Mouse (Mus musculus): ENCODE results near the gene Hist1h3f. TPM values are rescaled to one million over a fixed set of nuclear protein-coding genes. Genes with fewer than 3 reads are reported as not detected.

The Hist1h3f gene
- polyA plus RNA-seq, 1 experiment from 2014 or later: 1.1 TPM

DNA sequence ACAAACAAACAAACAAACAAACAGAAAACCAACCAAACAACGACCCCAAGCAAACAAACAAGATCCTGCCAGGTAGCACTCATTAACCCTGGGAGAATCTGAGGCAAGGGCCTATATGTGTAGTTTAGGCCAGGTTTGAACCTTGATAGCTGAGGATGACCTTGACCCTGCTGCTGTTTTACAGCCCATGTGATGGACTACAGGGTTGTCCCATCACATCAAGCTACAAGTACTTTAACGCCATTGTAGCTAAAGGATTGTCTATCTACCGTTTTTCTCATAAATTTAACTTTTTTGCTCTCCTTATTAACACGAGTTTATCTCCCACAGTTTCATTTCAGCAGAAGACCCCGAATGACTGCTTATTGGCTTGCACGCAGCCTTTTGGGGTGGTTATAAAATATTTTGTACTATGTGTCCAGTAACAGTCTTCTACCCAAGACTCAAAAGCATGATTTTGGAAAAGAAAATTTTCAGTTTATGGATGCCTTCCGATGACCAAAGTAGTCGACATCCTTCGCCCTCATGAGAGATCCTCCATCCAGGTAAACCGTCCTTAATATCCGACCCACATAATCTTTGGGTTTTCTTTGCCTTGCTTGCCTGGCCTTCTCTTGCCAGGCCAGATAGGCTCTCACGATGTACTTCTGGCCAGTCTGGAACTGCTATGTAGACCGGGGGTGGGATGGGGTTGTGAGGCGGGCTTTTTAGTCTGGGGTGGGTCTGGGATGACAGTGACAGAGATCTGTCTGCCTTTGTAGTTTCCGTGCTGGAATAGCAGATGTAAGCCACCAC, 27.8 kb upstream of the Hist1h3f start:
- H3K27me3 ChIP-seq (ENCODE audit: control insufficient read depth, insufficient read depth, low read length): no peaks in the 10 kb centered on the region
- no peak overlapping the region for H3K27ac ChIP-seq (ENCODE audit: low read depth, low read length)
- H3K36me3 ChIP-seq (ENCODE audit: control insufficient read depth, insufficient read depth, low read length): no peaks in the 10 kb centered on the region
- peak overlapping the region; percentile 49 for H3K4me2 ChIP-seq (replicated peaks; ENCODE audit: low read depth, low read length)
- H3K9ac ChIP-seq (ENCODE audit: low read depth, low read length): peak overlapping the region; percentile 32; the same call in 1 of the 2 replicates
- no peaks in the 10 kb centered on the region for H3K9me3 ChIP-seq (ENCODE audit: control insufficient read depth, low read length)
- ATAC-seq (ENCODE audit: low FRiP score) (no peak), DNase-seq (ENCODE audit: low spot score) (no peak)
- H3K4me1 ChIP-seq (replicated peaks; ENCODE audit: control insufficient read depth, insufficient read depth, low read length): no peaks in the 10 kb centered on the region
- H3K4me3 ChIP-seq (ENCODE audit: low read depth, low read length): peak overlapping the region; percentile 40; the same call in 1 of the 2 replicates
- WGBS: 53% methylated on average over 15 of the region's 15 CpGs

DNA sequence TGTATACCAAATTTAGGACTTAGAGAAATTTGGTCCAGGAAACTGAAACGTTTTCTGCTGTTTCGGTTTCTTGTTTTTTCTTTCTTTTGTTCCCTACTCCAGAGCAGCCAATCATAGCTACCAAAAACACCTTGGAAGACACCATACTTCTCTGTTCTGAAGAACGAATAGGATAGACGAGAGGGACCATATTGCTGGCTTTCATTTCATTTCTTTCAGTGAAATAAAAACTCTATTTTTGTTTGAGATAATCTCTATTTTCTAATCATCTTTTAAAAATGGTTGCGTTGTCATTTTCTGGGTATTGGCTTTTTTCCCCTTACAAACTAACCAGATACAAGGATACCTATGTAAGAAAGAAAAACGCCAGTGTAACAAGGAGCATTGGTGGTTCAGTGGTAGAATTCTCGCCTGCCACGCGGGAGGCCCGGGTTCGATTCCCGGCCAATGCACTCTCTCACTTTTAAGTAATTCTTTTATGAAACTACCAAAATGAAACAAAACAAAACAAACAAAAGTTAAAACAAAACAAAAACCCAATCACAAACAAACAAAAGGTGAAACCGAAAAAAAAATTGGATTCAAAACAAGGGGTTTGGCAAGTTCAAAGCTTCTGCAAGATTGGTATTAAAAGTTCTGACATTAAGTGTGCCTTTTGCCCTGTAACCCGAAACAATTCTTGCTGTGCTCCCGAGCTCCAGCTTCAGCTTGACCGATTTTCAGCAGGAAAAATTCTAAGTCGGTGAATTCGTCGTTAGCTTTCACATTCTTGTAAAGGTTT, 26.8 kb upstream of the Hist1h3f start:
- H3K9me3 ChIP-seq (ENCODE audit: control insufficient read depth, low read length): no peaks in the 10 kb centered on the region
- peak overlapping the region; percentile 40 for H3K4me3 ChIP-seq (ENCODE audit: low read depth, low read length)
- peak overlapping the region; percentile 42 for H3K4me2 ChIP-seq (replicated peaks; ENCODE audit: low read depth, low read length)
- DNase-seq (ENCODE audit: low spot score) (peak; percentile 86), ATAC-seq (ENCODE audit: low FRiP score) (peak; percentile 76; the same call in 1 of the 2 replicates)
- no peak overlapping the region for H3K9ac ChIP-seq (ENCODE audit: low read depth, low read length)
- H3K4me1 ChIP-seq (replicated peaks; ENCODE audit: control insufficient read depth, insufficient read depth, low read length): no peaks in the 10 kb centered on the region
- no peaks in the 10 kb centered on the region for H3K36me3 ChIP-seq (ENCODE audit: control insufficient read depth, insufficient read depth, low read length)
- under 1% methylated on average over 19 of the region's 19 CpGs for WGBS
- no peak overlapping the region for H3K27ac ChIP-seq (ENCODE audit: low read depth, low read length)
- no peaks in the 10 kb centered on the region for H3K27me3 ChIP-seq (ENCODE audit: control insufficient read depth, insufficient read depth, low read length)

GRCm38 (mm10) chr13:23517603-23518294, 26.1 kb upstream of the Hist1h3f start:
- Histone ChIP-seq H3K4me3 (ENCODE audit: low read depth, low read length) (peak overlapping the region; percentile 40), H3K36me3 (ENCODE audit: control insufficient read depth, insufficient read depth, low read length) (no peaks in the 10 kb centered on the region), H3K27ac (ENCODE audit: low read depth, low read length) (no peak overlapping the region), H3K27me3 (ENCODE audit: control insufficient read depth, insufficient read depth, low read length) (no peaks in the 10 kb centered on the region), H3K9ac (ENCODE audit: low read depth, low read length) (no peak overlapping the region), H3K9me3 (ENCODE audit: control insufficient read depth, low read length) (no peaks in the 10 kb centered on the region), H3K4me2 (replicated peaks; ENCODE audit: low read depth, low read length) (peak overlapping the region; percentile 44), H3K4me1 (replicated peaks; ENCODE audit: control insufficient read depth, insufficient read depth, low read length) (no peaks in the 10 kb centered on the region)
- DNase-seq (ENCODE audit: low spot score): peak; percentile 89
- peak; percentile 91 for ATAC-seq (ENCODE audit: low FRiP score)
- under 1% methylated on average over 27 of the region's 27 CpGs for WGBS

DNA sequence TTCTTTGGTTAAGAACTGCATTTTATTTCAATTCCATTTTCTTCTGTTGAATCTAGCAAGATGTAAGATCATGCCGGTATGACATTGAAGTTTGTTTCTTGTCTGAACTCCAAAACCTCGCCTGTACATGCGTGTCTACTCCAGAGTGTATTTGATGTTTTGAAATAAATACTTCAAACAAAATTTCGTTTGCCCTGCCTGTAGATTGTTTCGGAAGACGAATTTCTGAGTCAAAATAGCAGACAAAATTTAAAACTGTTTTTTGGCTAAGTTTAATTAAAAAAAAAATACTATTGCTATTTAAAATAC, 25.6 kb upstream of the Hist1h3f start:
- Histone ChIP-seq H3K4me1 (replicated peaks; ENCODE audit: control insufficient read depth, insufficient read depth, low read length) (no peaks in the 10 kb centered on the region), H3K4me2 (replicated peaks; ENCODE audit: low read depth, low read length) (peak overlapping the region; percentile 44), H3K36me3 (ENCODE audit: control insufficient read depth, insufficient read depth, low read length) (no peaks in the 10 kb centered on the region), H3K27me3 (ENCODE audit: control insufficient read depth, insufficient read depth, low read length) (no peaks in the 10 kb centered on the region), H3K4me3 (ENCODE audit: low read depth, low read length) (peak overlapping the region; percentile 40), H3K9me3 (ENCODE audit: control insufficient read depth, low read length) (no peaks in the 10 kb centered on the region), H3K9ac (ENCODE audit: low read depth, low read length) (no peak overlapping the region), H3K27ac (ENCODE audit: low read depth, low read length) (no peak overlapping the region)
- no peak for DNase-seq (ENCODE audit: low spot score)
- no peak for ATAC-seq (ENCODE audit: low FRiP score)
- WGBS: under 1% methylated on average over 6 of the region's 6 CpGs

- Histone ChIP-seq H3K27ac (ENCODE audit: low read depth, low read length) (no peak overlapping the region), H3K27me3 (ENCODE audit: control insufficient read depth, insufficient read depth, low read length) (no peaks in the 10 kb centered on the region), H3K4me1 (replicated peaks; ENCODE audit: control insufficient read depth, insufficient read depth, low read length) (no peaks in the 10 kb centered on the region), H3K4me2 (replicated peaks; ENCODE audit: low read depth, low read length) (peak overlapping the region; percentile 38), H3K36me3 (ENCODE audit: control insufficient read depth, insufficient read depth, low read length) (no peaks in the 10 kb centered on the region), H3K9me3 (ENCODE audit: control insufficient read depth, low read length) (no peaks in the 10 kb centered on the region), H3K9ac (ENCODE audit: low read depth, low read length) (no peak overlapping the region), H3K4me3 (ENCODE audit: low read depth, low read length) (peak overlapping the region; percentile 27)
- 0% methylated on average over 6 of the region's 6 CpGs for WGBS
- ATAC-seq (ENCODE audit: low FRiP score) (peak; percentile 63; the same call in 1 of the 2 replicates), DNase-seq (ENCODE audit: low spot score) (peak; percentile 88)
These were observed 25.0 kb upstream of the Hist1h3f start for GRCm38 (mm10) chr13:23518885-23519284.

- Histone ChIP-seq H3K27ac (ENCODE audit: low read depth, low read length) (no peak overlapping the region), H3K9ac (ENCODE audit: low read depth, low read length) (no peak overlapping the region), H3K9me3 (ENCODE audit: control insufficient read depth, low read length) (no peaks in the 10 kb centered on the region), H3K36me3 (ENCODE audit: control insufficient read depth, insufficient read depth, low read length) (no peaks in the 10 kb centered on the region), H3K4me1 (replicated peaks; ENCODE audit: control insufficient read depth, insufficient read depth, low read length) (no peaks in the 10 kb centered on the region), H3K27me3 (ENCODE audit: control insufficient read depth, insufficient read depth, low read length) (no peaks in the 10 kb centered on the region), H3K4me3 (ENCODE audit: low read depth, low read length) (peak overlapping the region; percentile 27), H3K4me2 (replicated peaks; ENCODE audit: low read depth, low read length) (peak overlapping the region; percentile 38)
- peak; percentile 90 for DNase-seq (ENCODE audit: low spot score)
- under 1% methylated on average over 10 of the region's 10 CpGs for WGBS
- peak; percentile 58 for ATAC-seq (ENCODE audit: low FRiP score)
These were observed 24.4 kb upstream of the Hist1h3f start for GRCm38 (mm10) chr13:23519416-23519815.

- DNase-seq (ENCODE audit: low spot score) (peak; percentile 79), ATAC-seq (ENCODE audit: low FRiP score) (no peak)
- H3K27ac ChIP-seq (ENCODE audit: low read depth, low read length): no peak overlapping the region
- no peak overlapping the region for H3K4me2 ChIP-seq (replicated peaks; ENCODE audit: low read depth, low read length)
- H3K4me1 ChIP-seq (replicated peaks; ENCODE audit: control insufficient read depth, insufficient read depth, low read length): no peaks in the 10 kb centered on the region
- H3K4me3 ChIP-seq (ENCODE audit: low read depth, low read length): no peak overlapping the region; the same call in 1 of the 2 replicates
- H3K9ac ChIP-seq (ENCODE audit: low read depth, low read length): no peak overlapping the region
- WGBS: under 1% methylated on average over 14 of the region's 14 CpGs
- no peaks in the 10 kb centered on the region for H3K27me3 ChIP-seq (ENCODE audit: control insufficient read depth, insufficient read depth, low read length)
- H3K36me3 ChIP-seq (ENCODE audit: control insufficient read depth, insufficient read depth, low read length): no peaks in the 10 kb centered on the region
- H3K9me3 ChIP-seq (ENCODE audit: control insufficient read depth, low read length): no peaks in the 10 kb centered on the region
These were observed 22.1 kb upstream of the Hist1h3f start for GRCm38 (mm10) chr13:23521703-23522102.

- Histone ChIP-seq H3K27ac (ENCODE audit: low read depth, low read length) (no peak overlapping the region), H3K4me2 (replicated peaks; ENCODE audit: low read depth, low read length) (no peak overlapping the region), H3K9me3 (ENCODE audit: control insufficient read depth, low read length) (no peaks in the 10 kb centered on the region), H3K27me3 (ENCODE audit: control insufficient read depth, insufficient read depth, low read length) (no peaks in the 10 kb centered on the region), H3K36me3 (ENCODE audit: control insufficient read depth, insufficient read depth, low read length) (no peaks in the 10 kb centered on the region), H3K9ac (ENCODE audit: low read depth, low read length) (no peak overlapping the region), H3K4me3 (ENCODE audit: low read depth, low read length) (no peak overlapping the region), H3K4me1 (replicated peaks; ENCODE audit: control insufficient read depth, insufficient read depth, low read length) (no peaks in the 10 kb centered on the region; the same call in 1 of the 2 replicates)
- ATAC-seq (ENCODE audit: low FRiP score): no peak
- WGBS: 52% methylated on average over 5 of the region's 5 CpGs
- DNase-seq (ENCODE audit: low spot score): no peak
These were observed 19.9 kb upstream of the Hist1h3f start for GRCm38 (mm10) chr13:23523976-23524375.

Measured in hindbrain, embryonic 11.5 days (tissue).